Mouse (Mus musculus) thymus, adult 2 months (tissue): ENCODE results near the gene Ttc39b.

Source experiments
- CTCF ChIP-seq: fragments of 200-500 bp; IDR thresholded peaks from 2 replicates; pipeline ENCODE4 v1.5.1; 2012; ENCODE audit warnings: mild to moderate bottlenecking, control low read depth, low read length, moderate library complexity, borderline replicate concordance; ENCODE audit not compliant: control insufficient read depth, poor library complexity, insufficient read depth; ENCODE audit errors: extremely low read depth
- POLR2A ChIP-seq: fragments of 200-500 bp; IDR thresholded peaks from 2 replicates; pipeline ENCODE4 v1.6.1; 2012; ENCODE audit warnings: mild to moderate bottlenecking, low read length, control low read depth, moderate library complexity; ENCODE audit not compliant: control insufficient read depth, poor library complexity, insufficient read depth; ENCODE audit errors: extremely low read depth

DNA sequence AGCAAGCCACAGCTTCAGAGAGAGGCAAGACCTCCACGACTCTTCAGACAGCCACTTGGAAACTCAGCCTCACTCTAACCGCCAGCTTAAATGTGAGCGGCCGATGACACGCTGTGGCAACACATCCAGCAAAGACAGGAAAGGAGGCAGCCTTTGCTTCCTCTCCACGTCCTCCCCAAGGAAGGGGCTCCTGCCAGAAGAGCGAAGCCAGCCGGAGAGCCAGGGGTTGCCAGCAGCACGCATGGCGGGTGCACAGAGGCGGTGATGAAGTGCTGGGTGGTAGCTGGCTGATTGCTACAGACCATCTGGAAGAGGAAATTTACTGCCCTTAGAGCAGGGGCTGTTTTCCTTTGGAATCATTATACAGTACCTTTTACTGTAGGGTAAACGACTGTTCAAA lies 112.3 kb downstream of the Ttc39b start:
- TF ChIP-seq POLR2A (no peak), CTCF (no peak)
